Mouse (Mus musculus): Measurements from ENCODE around the gene Slc35f6. TPM values are rescaled to one million over a fixed set of nuclear protein-coding genes. Genes with fewer than 3 reads are reported as not detected.

Gene Slc35f6
- 27.8 and 31.3 TPM in 2 replicates for polyA plus RNA-seq (2015; fragmentation: Nextera tagmentation; extraction: Ambion mirVana)

GRCm38 (mm10) chr5:30647815-30648560, at the start of gene Slc35f6:
Slc35f6 (plus strand) TSS chr5:30647933.

GRCm38 (mm10) chr5:30666391-30667195, 18.9 kb downstream of the Slc35f6 start, which contains the start of gene Cenpa:
Cenpa (plus strand) TSS chr5:30666777.

Small RNAs within 50 kb of the gene (microRNA-seq; reads per million reads assigned to microRNA genes)
- not detected for gene Mir5625

Other genes starting within 250 kb of the Slc35f6 start
- gene Otof, start 186.0 kb upstream of the Slc35f6 start, polyA plus RNA-seq (2015; fragmentation: Nextera tagmentation; extraction: Ambion mirVana) = 0.07 TPM in 1 of 2 replicates, not detected in the other
- 0.31 TPM in 1 of 2 replicates, not detected in the other for gene 1700001C02Rik, start 181.9 kb upstream of the Slc35f6 start, polyA plus RNA-seq (2015; fragmentation: Nextera tagmentation; extraction: Ambion mirVana)
- gene Cib4, start 102.1 kb upstream of the Slc35f6 start, polyA plus RNA-seq (2015; fragmentation: Nextera tagmentation; extraction: Ambion mirVana) = not detected in 2 replicates
- gene Kcnk3, start 59.8 kb upstream of the Slc35f6 start, polyA plus RNA-seq (2015; fragmentation: Nextera tagmentation; extraction: Ambion mirVana) = 17.2 and 21.2 TPM in 2 replicates
- gene Cenpa, start 18.8 kb downstream of the Slc35f6 start, polyA plus RNA-seq (2015; fragmentation: Nextera tagmentation; extraction: Ambion mirVana) = 63.8 and 67.7 TPM in 2 replicates
- 0.47 and 0.48 TPM in 2 replicates for gene Dpysl5, start 63.6 kb downstream of the Slc35f6 start, polyA plus RNA-seq (2015; fragmentation: Nextera tagmentation; extraction: Ambion mirVana)
- gene Mapre3, start 166.7 kb downstream of the Slc35f6 start, polyA plus RNA-seq (2015; fragmentation: Nextera tagmentation; extraction: Ambion mirVana) = 24.5 TPM in 2 replicates
- gene Tmem214, start 220.1 kb downstream of the Slc35f6 start, polyA plus RNA-seq (2015; fragmentation: Nextera tagmentation; extraction: Ambion mirVana) = 55.2 and 70.2 TPM in 2 replicates
- 5.8 and 6.7 TPM in 2 replicates for gene Agbl5, start 240.8 kb downstream of the Slc35f6 start, polyA plus RNA-seq (2015; fragmentation: Nextera tagmentation; extraction: Ambion mirVana)

All from urinary bladder, postnatal 0 days (tissue).